Mouse (Mus musculus): ENCODE results near the gene Cabin1. TPM values are rescaled to one million over a fixed set of nuclear protein-coding genes. Genes with fewer than 3 reads are reported as not detected.

Cabin1 gene
- polyA plus RNA-seq, 1 experiment = 39.0 TPM

DNA sequence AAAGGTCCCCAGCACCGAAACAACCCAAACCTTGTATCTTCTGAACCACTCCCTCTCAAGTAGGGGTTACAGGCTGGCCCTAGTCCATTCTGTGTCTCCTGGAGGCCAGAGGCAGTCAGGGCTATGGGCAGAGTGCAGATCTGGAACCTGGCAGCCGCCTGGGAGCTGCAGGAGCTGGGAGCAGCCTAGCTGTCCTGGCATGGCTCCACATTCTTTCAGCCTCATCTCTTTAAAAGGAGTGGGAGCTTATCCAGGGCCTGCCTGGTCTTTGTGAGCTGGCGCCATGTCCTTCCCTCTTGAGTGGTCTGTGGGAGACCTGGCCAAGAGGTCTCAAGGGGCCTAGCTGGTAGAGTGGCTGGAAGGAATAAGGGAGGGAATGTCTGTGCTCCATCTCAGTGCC, 116.8 kb downstream of the Cabin1 start:
- no peaks in the 10 kb centered on the region for H3K27me3 ChIP-seq (ENCODE audit: control insufficient read depth, insufficient read depth, low read length)
- H3K36me3 ChIP-seq (ENCODE audit: control insufficient read depth, insufficient read depth, low read length) = peaks cover 43% of the 10 kb centered on the region
- 80% methylated on average over 3 of the region's 3 CpGs for WGBS
- peaks cover 26% of the 10 kb centered on the region for H3K4me1 ChIP-seq (ENCODE audit: control insufficient read depth, insufficient read depth, insufficient read length, low read length)
- TF ChIP-seq CTCF (IDR thresholded peaks at IDR 0.05; ENCODE audit: extremely low read depth, insufficient read length, insufficient replicate concordance, low read depth, low read length) (no peak), POLR2A (IDR thresholded peaks at IDR 0.05; ENCODE audit: low read depth, low read length) (no peak)
- no peak overlapping the region for H3K4me3 ChIP-seq (ENCODE audit: low read depth, low read length)
- H3K27ac ChIP-seq (ENCODE audit: insufficient read depth, low read depth, low read length) = no peak overlapping the region

DNA sequence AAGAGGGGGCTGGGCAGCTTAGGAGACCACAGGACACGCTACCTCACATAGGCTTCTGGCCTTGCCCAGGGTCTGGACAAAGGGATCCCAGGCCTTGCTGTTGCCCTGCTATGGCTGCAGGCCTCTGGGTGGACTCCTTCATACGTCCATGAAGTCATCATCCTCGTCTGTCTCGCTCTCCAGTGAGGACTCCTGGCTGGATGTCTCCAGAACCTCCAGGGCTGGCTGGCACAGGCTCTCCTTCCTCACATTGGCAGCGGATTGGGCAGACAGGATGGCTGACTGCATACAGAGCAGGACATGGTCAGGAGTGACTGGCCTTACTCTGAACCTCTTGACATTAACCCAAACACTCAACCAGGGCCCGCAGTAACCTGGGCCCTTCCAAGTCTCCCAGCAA, 117.7 kb downstream of the Cabin1 start:
- Histone ChIP-seq H3K36me3 (ENCODE audit: control insufficient read depth, insufficient read depth, low read length) (peaks cover 36% of the 10 kb centered on the region), H3K27ac (ENCODE audit: insufficient read depth, low read depth, low read length) (no peak overlapping the region), H3K4me3 (ENCODE audit: low read depth, low read length) (no peak overlapping the region), H3K4me1 (ENCODE audit: control insufficient read depth, insufficient read depth, insufficient read length, low read length) (peaks cover 29% of the 10 kb centered on the region), H3K27me3 (ENCODE audit: control insufficient read depth, insufficient read depth, low read length) (no peaks in the 10 kb centered on the region)
- WGBS = 88% methylated on average over 6 of the region's 6 CpGs
- no peak for TF ChIP-seq CTCF (IDR thresholded peaks at IDR 0.05; ENCODE audit: extremely low read depth, insufficient read length, insufficient replicate concordance, low read depth, low read length)
- no peak for TF ChIP-seq POLR2A (IDR thresholded peaks at IDR 0.05; ENCODE audit: low read depth, low read length)

- Histone ChIP-seq H3K4me3 (ENCODE audit: low read depth, low read length) (no peak overlapping the region), H3K27me3 (ENCODE audit: control insufficient read depth, insufficient read depth, low read length) (no peaks in the 10 kb centered on the region), H3K27ac (ENCODE audit: insufficient read depth, low read depth, low read length) (no peak overlapping the region), H3K36me3 (ENCODE audit: control insufficient read depth, insufficient read depth, low read length) (peaks cover 30% of the 10 kb centered on the region), H3K4me1 (ENCODE audit: control insufficient read depth, insufficient read depth, insufficient read length, low read length) (peaks cover 24% of the 10 kb centered on the region)
- no peak for TF ChIP-seq CTCF (IDR thresholded peaks at IDR 0.05; ENCODE audit: extremely low read depth, insufficient read length, insufficient replicate concordance, low read depth, low read length)
- TF ChIP-seq POLR2A (IDR thresholded peaks at IDR 0.05; ENCODE audit: low read depth, low read length) = no peak
- WGBS = 89% methylated on average over 8 of the region's 8 CpGs
Measured at GRCm38 (mm10) chr10:75645616-75646015, 118.5 kb downstream of the Cabin1 start.

- peak within 1 kb of the TSS; percentile 79 for H3K27ac ChIP-seq (ENCODE audit: insufficient read depth, low read depth, low read length)
- peak within 1 kb of the TSS; percentile 55 for H3K4me3 ChIP-seq (ENCODE audit: low read depth, low read length)
- H3K27me3 ChIP-seq (ENCODE audit: control insufficient read depth, insufficient read depth, low read length) = no peaks in the 10 kb centered on the region
- peaks cover 24% of the 10 kb centered on the region for H3K4me1 ChIP-seq (ENCODE audit: control insufficient read depth, insufficient read depth, insufficient read length, low read length)
- TF ChIP-seq CTCF (IDR thresholded peaks at IDR 0.05; ENCODE audit: extremely low read depth, insufficient read length, insufficient replicate concordance, low read depth, low read length) (no peak), POLR2A (IDR thresholded peaks at IDR 0.05; ENCODE audit: low read depth, low read length) (no peak; the same call in 1 of the 2 replicates)
- 4% methylated on average over 11 of the region's 11 CpGs for WGBS
- peaks cover 21% of the 10 kb centered on the region for H3K36me3 ChIP-seq (ENCODE audit: control insufficient read depth, insufficient read depth, low read length)
Measured at GRCm38 (mm10) chr10:75643741-75644343, 120.3 kb downstream of the Cabin1 start, which contains the start of gene Susd2. Susd2 (minus strand) TSS chr10:75644008.

- Histone ChIP-seq H3K27me3 (ENCODE audit: control insufficient read depth, insufficient read depth, low read length) (no peaks in the 10 kb centered on the region), H3K4me3 (ENCODE audit: low read depth, low read length) (peak overlapping the region; percentile 55), H3K27ac (ENCODE audit: insufficient read depth, low read depth, low read length) (peak overlapping the region; percentile 10; the same call in 1 of the 2 replicates), H3K36me3 (ENCODE audit: control insufficient read depth, insufficient read depth, low read length) (peaks cover 16% of the 10 kb centered on the region), H3K4me1 (ENCODE audit: control insufficient read depth, insufficient read depth, insufficient read length, low read length) (peaks cover 24% of the 10 kb centered on the region)
- no peak for TF ChIP-seq POLR2A (IDR thresholded peaks at IDR 0.05; ENCODE audit: low read depth, low read length)
- TF ChIP-seq CTCF (IDR thresholded peaks at IDR 0.05; ENCODE audit: extremely low read depth, insufficient read length, insufficient replicate concordance, low read depth, low read length) = no peak
- WGBS = 76% methylated on average over 2 of the region's 2 CpGs
Measured at GRCm38 (mm10) chr10:75642891-75643290, 121.2 kb downstream of the Cabin1 start.

DNA sequence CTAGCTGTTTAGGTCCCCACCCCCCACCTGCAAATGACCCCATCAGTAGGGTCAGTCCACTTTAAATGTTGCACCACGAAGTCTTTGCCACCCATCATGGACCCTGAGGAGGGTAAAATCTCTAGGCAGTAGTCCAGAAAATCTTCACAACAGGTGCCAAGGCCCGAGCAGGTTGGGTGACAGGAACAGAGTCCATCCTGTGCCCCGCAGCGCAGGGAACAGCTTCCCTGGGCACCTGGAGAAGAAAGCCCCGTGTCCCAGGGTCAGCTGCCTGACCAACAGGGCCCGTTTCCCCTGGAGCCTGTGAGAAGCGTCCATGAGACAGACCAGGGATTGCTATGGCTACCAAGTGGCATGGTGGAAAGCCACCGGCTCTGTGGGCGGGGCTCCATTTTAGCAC, 121.7 kb downstream of the Cabin1 start:
- H3K36me3 ChIP-seq (ENCODE audit: control insufficient read depth, insufficient read depth, low read length) = peaks cover 12% of the 10 kb centered on the region
- H3K4me3 ChIP-seq (ENCODE audit: low read depth, low read length) = peak overlapping the region; percentile 55
- no peaks in the 10 kb centered on the region for H3K27me3 ChIP-seq (ENCODE audit: control insufficient read depth, insufficient read depth, low read length)
- H3K4me1 ChIP-seq (ENCODE audit: control insufficient read depth, insufficient read depth, insufficient read length, low read length) = peaks cover 24% of the 10 kb centered on the region
- no peak overlapping the region for H3K27ac ChIP-seq (ENCODE audit: insufficient read depth, low read depth, low read length)
- TF ChIP-seq POLR2A (IDR thresholded peaks at IDR 0.05; ENCODE audit: low read depth, low read length) (no peak), CTCF (IDR thresholded peaks at IDR 0.05; ENCODE audit: extremely low read depth, insufficient read length, insufficient replicate concordance, low read depth, low read length) (no peak)
- WGBS = 49% methylated on average over 9 of the region's 9 CpGs

DNA sequence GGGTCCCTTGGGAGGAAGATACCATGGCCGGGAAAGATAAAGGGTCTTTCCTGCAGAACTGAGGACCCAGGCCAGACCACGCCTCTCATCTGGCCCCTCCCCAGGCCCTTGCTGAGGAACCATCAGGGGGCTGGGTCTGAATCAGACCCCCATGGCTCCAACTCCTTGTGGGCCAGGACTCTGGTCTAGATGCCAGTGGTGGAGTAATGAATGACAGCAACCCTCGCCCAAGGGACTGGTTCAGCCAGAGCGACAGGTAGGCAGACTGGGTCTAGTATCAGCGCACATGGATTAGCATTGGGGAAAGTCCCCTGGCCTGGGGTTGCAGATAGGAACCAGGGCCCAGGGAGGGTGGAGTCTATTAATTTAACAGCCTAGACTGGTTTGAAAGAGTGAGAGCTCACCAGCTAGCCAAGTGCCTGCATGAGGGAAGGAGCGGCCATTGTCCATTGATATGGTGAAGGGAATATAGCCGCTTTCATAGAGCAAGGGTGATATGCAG, 122.4 kb downstream of the Cabin1 start:
- TF ChIP-seq CTCF (IDR thresholded peaks at IDR 0.05; ENCODE audit: extremely low read depth, insufficient read length, insufficient replicate concordance, low read depth, low read length) = no peak
- TF ChIP-seq POLR2A (IDR thresholded peaks at IDR 0.05; ENCODE audit: low read depth, low read length) = no peak
- Histone ChIP-seq H3K4me1 (ENCODE audit: control insufficient read depth, insufficient read depth, insufficient read length, low read length) (peaks cover 24% of the 10 kb centered on the region), H3K27ac (ENCODE audit: insufficient read depth, low read depth, low read length) (no peak overlapping the region), H3K36me3 (ENCODE audit: control insufficient read depth, insufficient read depth, low read length) (peaks cover 10% of the 10 kb centered on the region), H3K4me3 (ENCODE audit: low read depth, low read length) (0 out of 2 replicates have a peak overlapping the region, but pooled peaks have one; percentile 55), H3K27me3 (ENCODE audit: control insufficient read depth, insufficient read depth, low read length) (no peaks in the 10 kb centered on the region)
- 63% methylated on average over 7 of the region's 7 CpGs for WGBS
